Mouse (Mus musculus): ENCODE measurements at regions not wholly inside any gene's neighbourhood (a gene's known extent, or its start where the extent isn't known, plus 50 kb on each side); places are given as distances from the start of the nearest gene placed in this dataset.

- Histone ChIP-seq H3K27me3 (no peaks in the 10 kb centered on the region), H3K4me3 (replicated peaks) (no peak overlapping the region), H3K27ac (replicated peaks) (no peak overlapping the region), H3K9ac (no peak overlapping the region), H3K36me3 (no peaks in the 10 kb centered on the region), H3K4me2 (replicated peaks) (no peak overlapping the region), H3K4me1 (peaks cover 10% of the 10 kb centered on the region), H3K9me3 (replicated peaks) (no peaks in the 10 kb centered on the region)
- 56% methylated on average over 1 of the region's 1 CpGs for WGBS
- ATAC-seq (ENCODE audit: insufficient number of reproducible peaks, low FRiP score, low TSS enrichment, low read depth), result no peak
Observed at GRCm38 (mm10) chr9:41606136-41606535, 444.6 kb upstream of the Ubash3b start.

DNA sequence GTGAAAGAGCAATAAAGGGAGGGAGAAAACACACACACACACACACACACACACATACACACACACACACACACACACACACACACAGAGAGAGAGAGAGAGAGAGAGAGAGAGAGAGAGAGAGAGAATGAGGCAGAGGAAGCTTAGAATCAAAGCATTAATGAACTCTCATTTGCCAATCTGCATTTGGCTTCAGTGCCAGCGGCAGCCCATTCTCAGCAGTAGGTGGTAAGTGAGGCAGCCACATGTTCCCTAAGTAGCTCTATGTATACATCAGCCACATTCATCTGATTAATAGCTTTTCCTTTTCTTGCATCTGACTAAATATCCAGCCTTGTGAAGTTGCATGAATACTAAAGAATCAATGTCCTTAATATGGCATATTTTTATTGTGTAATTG, 443.4 kb upstream of the Ubash3b start:
- H3K4me3 ChIP-seq (replicated peaks), result no peak overlapping the region
- H3K27me3 ChIP-seq, result no peaks in the 10 kb centered on the region
- no peak overlapping the region for H3K27ac ChIP-seq (replicated peaks)
- no peaks in the 10 kb centered on the region for H3K36me3 ChIP-seq
- no peak overlapping the region for H3K9ac ChIP-seq
- no peaks in the 10 kb centered on the region for H3K9me3 ChIP-seq (replicated peaks)
- WGBS, result 61% methylated on average over 1 of the region's 1 CpGs
- no peak overlapping the region for H3K4me2 ChIP-seq (replicated peaks)
- peaks cover 8% of the 10 kb centered on the region; the same call in 1 of the 2 replicates for H3K4me1 ChIP-seq
- no peak for ATAC-seq (ENCODE audit: insufficient number of reproducible peaks, low FRiP score, low TSS enrichment, low read depth)

DNA sequence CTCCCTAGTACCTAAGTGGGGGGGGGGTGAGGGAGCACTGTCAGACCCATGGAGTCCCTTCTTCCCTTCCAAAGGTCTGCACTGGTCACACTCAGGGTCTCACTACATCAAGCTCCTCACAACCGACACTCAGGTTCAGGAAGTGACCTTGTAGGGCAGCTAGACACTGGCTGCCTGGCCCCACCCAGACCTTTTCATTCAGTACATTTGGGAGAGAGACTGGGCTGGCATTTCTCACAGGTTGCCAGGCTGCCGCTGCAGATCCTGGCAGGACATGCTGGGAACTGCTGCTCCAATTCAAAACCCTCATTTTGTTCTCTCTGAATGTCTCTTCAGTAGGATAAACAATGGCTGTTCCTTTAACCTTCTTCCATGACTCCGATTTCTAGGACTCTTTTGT, 439.3 kb upstream of the Ubash3b start:
- Histone ChIP-seq H3K9ac (no peak overlapping the region), H3K4me3 (replicated peaks) (no peak overlapping the region), H3K27ac (replicated peaks) (0 out of 2 replicates have a peak overlapping the region, but pooled peaks have one; percentile 2), H3K9me3 (replicated peaks) (no peaks in the 10 kb centered on the region), H3K4me2 (replicated peaks) (no peak overlapping the region), H3K27me3 (no peaks in the 10 kb centered on the region), H3K4me1 (peaks cover 30% of the 10 kb centered on the region; the same call in 1 of the 2 replicates), H3K36me3 (no peaks in the 10 kb centered on the region)
- ATAC-seq (ENCODE audit: insufficient number of reproducible peaks, low FRiP score, low TSS enrichment, low read depth), result no peak
- WGBS, result 41% methylated on average over 3 of the region's 3 CpGs

GRCm38 (mm10) chr9:41599874-41600273, 438.4 kb upstream of the Ubash3b start:
- Histone ChIP-seq H3K4me1 (peaks cover 39% of the 10 kb centered on the region; the same call in 1 of the 2 replicates), H3K9ac (no peak overlapping the region), H3K36me3 (no peaks in the 10 kb centered on the region), H3K4me3 (replicated peaks) (no peak overlapping the region), H3K9me3 (replicated peaks) (no peaks in the 10 kb centered on the region), H3K27me3 (no peaks in the 10 kb centered on the region), H3K4me2 (replicated peaks) (no peak overlapping the region), H3K27ac (replicated peaks) (peak overlapping the region; percentile 34; the same call in 1 of the 2 replicates)
- no peak for ATAC-seq (ENCODE audit: insufficient number of reproducible peaks, low FRiP score, low TSS enrichment, low read depth)
- WGBS, result 25% methylated on average over 1 of the region's 1 CpGs

DNA sequence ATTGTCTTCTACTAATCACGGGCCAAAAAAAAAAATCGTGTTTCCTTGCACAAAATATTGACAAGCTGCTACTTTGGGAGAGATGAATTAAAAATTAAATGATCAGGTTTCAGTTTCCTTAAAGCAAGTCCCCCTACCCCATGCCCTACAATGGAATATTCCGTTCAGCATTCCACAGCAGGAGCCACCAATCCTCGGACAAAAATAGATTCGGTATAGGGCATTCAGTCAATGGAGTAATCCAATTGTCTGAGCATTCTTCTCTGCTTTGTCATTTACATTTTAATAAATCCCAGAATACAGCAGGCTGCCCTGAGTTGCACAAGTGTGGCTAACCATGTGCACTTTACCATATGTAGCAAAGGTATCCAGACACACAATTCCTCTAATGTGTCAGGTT, 434.3 kb upstream of the Ubash3b start:
- ATAC-seq (ENCODE audit: insufficient number of reproducible peaks, low FRiP score, low TSS enrichment, low read depth), result peak; percentile 59; the same call in 1 of the 2 replicates
- Histone ChIP-seq H3K9me3 (replicated peaks) (no peaks in the 10 kb centered on the region), H3K4me2 (replicated peaks) (peak overlapping the region; percentile 25; the same call in 1 of the 2 replicates), H3K4me1 (peaks cover 52% of the 10 kb centered on the region; the same call in 1 of the 2 replicates), H3K27ac (replicated peaks) (peak overlapping the region; percentile 74), H3K36me3 (peaks cover 18% of the 10 kb centered on the region), H3K9ac (no peak overlapping the region), H3K27me3 (no peaks in the 10 kb centered on the region), H3K4me3 (replicated peaks) (no peak overlapping the region)
- 19% methylated on average over 5 of the region's 5 CpGs for WGBS

DNA sequence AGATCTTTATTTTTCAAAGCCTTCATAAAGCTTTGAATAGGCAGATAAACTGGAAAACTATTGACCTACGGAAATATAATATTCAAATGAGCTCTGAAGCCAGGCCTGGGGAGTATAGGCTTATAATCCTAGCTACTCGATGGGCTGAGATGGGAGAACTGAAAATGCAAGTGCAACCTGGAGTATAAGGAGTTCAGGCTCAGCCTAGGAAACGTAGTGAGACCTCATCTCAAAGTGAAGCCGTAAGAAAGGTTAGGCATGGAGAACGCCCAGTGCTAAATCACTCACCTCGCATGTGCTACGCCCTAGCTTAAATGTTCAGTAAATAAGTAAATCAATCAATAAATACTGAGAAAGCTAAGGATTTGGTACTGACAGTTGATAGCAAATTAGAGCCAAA, 432.5 kb upstream of the Ubash3b start:
- no peak for ATAC-seq (ENCODE audit: insufficient number of reproducible peaks, low FRiP score, low TSS enrichment, low read depth)
- 0 out of 2 replicates have a peak overlapping the region, but pooled peaks have one; percentile 49 for H3K27ac ChIP-seq (replicated peaks)
- H3K9me3 ChIP-seq (replicated peaks), result no peaks in the 10 kb centered on the region
- no peak overlapping the region for H3K4me3 ChIP-seq (replicated peaks)
- peaks cover 30% of the 10 kb centered on the region for H3K36me3 ChIP-seq
- no peaks in the 10 kb centered on the region for H3K27me3 ChIP-seq
- H3K9ac ChIP-seq, result no peak overlapping the region
- peaks cover 56% of the 10 kb centered on the region for H3K4me1 ChIP-seq
- 75% methylated on average over 7 of the region's 7 CpGs for WGBS
- no peak overlapping the region for H3K4me2 ChIP-seq (replicated peaks)

DNA sequence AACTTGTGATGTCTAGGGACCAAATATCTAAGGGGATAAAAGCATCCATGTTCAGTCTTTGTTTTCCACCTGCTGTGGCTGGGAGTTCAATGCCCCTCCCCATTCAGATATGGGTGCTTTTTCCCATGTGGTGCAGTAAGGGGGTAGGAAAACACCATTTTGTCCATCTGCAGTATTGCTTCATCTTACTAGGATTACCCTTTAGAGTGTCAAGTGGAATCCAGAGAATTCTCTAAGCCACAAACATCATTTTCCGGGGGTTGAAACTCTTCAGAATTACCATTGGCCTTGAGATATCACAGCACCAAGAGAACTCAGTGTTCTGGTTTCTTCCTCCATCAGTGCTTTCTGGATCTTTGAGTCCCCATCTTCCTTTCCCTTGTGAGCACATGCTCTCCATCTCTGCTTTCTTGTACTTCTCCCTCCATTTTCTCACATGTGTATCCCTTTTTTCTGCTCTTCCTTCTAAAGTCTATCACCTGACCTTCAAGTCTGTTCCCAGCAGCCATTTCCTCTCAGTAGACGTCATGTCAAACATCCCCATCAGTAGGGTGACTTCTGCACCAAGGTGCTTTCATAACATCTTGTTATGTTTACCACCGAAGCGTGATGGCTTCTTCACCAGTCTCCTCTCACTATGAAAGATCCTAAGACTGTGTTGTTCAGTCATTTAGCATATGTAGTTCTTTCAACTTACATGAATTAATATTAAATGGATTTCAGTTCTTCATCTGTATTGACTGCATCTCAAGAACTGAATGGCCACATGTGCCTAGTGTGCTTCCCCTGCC, 431.6 kb upstream of the Ubash3b start:
- whole genome bisulfite sequencing, result 77% methylated on average over 4 of the region's 4 CpGs
- peaks cover 64% of the 10 kb centered on the region for H3K4me1 ChIP-seq
- peaks cover 34% of the 10 kb centered on the region for H3K36me3 ChIP-seq
- ATAC-seq (ENCODE audit: insufficient number of reproducible peaks, low FRiP score, low TSS enrichment, low read depth), result no peak
- H3K4me3 ChIP-seq (replicated peaks), result no peak overlapping the region
- no peaks in the 10 kb centered on the region for H3K9me3 ChIP-seq (replicated peaks)
- no peak overlapping the region for H3K9ac ChIP-seq
- peak overlapping the region; percentile 24; the same call in 1 of the 2 replicates for H3K27ac ChIP-seq (replicated peaks)
- no peak overlapping the region for H3K4me2 ChIP-seq (replicated peaks)
- H3K27me3 ChIP-seq, result no peaks in the 10 kb centered on the region

DNA sequence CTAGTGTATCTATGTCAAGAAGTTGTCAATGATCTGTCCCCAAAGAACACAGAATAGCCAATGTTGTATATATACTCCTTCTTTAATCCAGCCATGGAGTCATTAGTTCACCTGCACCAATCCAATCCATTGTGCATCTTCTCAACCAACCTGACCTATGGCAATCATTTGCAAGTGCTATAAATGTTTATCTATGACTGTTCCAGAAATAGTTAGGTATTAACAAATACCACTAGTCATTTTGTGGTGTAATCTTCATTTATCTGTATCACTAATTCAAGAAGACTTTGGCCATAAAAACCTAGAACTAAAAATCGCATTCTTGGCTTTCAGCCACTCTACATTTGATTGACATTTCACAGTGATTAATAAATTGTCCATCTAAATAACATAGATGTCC, 430.6 kb upstream of the Ubash3b start:
- Histone ChIP-seq H3K9me3 (replicated peaks) (no peaks in the 10 kb centered on the region), H3K4me1 (peaks cover 69% of the 10 kb centered on the region), H3K27ac (replicated peaks) (no peak overlapping the region), H3K27me3 (no peaks in the 10 kb centered on the region), H3K9ac (no peak overlapping the region), H3K4me2 (replicated peaks) (no peak overlapping the region), H3K4me3 (replicated peaks) (no peak overlapping the region), H3K36me3 (peaks cover 34% of the 10 kb centered on the region)
- no peak for ATAC-seq (ENCODE audit: insufficient number of reproducible peaks, low FRiP score, low TSS enrichment, low read depth)
- WGBS, result 88% methylated on average over 1 of the region's 1 CpGs

GRCm38 (mm10) chr9:41590164-41590563, 428.7 kb upstream of the Ubash3b start:
- ATAC-seq (ENCODE audit: insufficient number of reproducible peaks, low FRiP score, low TSS enrichment, low read depth), result no peak
- Histone ChIP-seq H3K9ac (no peak overlapping the region), H3K9me3 (replicated peaks) (no peaks in the 10 kb centered on the region), H3K4me2 (replicated peaks) (no peak overlapping the region), H3K27me3 (no peaks in the 10 kb centered on the region), H3K4me1 (peaks cover 66% of the 10 kb centered on the region), H3K27ac (replicated peaks) (peak overlapping the region; percentile 75; the same call in 1 of the 2 replicates), H3K36me3 (peaks cover 40% of the 10 kb centered on the region), H3K4me3 (replicated peaks) (no peak overlapping the region)
- 59% methylated on average over 4 of the region's 4 CpGs for WGBS

DNA sequence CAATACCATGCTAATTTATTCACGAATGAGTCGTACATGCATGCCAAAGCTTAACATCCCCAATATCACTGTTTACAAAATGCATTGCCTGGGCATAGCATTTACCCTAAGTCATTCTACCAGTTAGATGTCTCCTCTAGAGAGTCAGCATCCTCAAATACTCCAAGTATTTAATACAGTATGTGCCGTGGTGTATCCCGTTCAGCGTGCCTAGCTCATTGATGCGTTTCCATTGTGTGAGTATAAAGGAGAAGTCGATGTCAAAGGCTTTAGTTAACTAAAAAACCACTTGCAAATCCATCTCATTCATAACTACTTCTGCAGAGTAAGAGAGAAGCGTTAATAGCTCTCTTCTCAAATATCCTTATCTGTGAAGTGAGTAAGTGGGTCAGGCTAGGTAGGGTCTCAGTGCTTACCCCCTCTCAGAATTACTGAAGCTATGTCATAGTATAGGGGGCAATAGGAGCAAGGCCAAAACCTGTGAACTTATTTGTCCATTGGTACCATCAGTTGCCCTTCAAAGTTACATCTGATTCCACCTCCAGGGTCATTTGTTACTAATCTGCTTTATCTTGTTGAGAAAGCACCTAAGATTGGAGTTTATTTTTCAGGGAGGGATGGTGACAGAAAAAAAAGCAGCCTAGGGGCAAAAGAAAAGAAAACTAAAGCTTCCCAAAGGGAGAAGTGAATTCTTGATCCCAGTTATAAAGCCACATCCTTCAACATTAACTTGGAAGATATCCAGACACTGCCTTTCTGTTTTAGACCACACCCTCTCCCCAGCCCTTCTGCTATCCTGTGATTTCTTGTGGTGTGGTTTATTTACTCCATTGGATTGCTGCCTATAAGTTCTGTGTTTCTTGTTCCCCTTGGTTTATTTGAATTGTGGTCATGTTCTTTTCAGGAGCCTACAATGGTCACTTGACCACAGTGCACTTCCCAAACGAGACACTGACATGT, 427.2 kb upstream of the Ubash3b start:
- 53% methylated on average over 9 of the region's 9 CpGs for WGBS
- Histone ChIP-seq H3K4me2 (replicated peaks) (peak overlapping the region; percentile 23), H3K27me3 (no peaks in the 10 kb centered on the region), H3K9me3 (replicated peaks) (no peaks in the 10 kb centered on the region), H3K4me3 (replicated peaks) (no peak overlapping the region), H3K27ac (replicated peaks) (peak overlapping the region; percentile 75), H3K9ac (no peak overlapping the region), H3K4me1 (peaks cover 57% of the 10 kb centered on the region), H3K36me3 (peaks cover 40% of the 10 kb centered on the region)
- no peak for ATAC-seq (ENCODE audit: insufficient number of reproducible peaks, low FRiP score, low TSS enrichment, low read depth)

DNA sequence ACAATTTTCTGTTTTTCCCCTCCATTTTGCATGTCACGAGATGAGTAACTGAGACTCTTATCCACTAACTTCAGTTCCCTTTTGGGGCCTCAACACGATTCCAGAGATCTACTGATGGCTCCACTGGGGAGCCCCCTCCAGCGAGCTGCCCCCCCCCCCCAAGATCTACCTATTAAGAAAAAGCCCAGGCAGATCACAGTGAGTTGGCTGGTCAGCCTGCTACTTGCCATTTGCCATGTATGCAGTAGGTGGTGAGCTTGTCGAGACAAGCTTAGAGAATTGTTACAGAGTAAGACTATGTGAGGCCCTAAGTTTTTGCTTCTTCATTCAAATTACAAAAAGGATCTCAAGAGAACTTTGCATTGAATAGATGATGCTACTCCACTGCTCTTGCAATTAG, 426.3 kb upstream of the Ubash3b start:
- H3K27ac ChIP-seq (replicated peaks), result peak overlapping the region; percentile 88
- peaks cover 49% of the 10 kb centered on the region for H3K4me1 ChIP-seq
- H3K4me3 ChIP-seq (replicated peaks), result no peak overlapping the region
- peaks cover 33% of the 10 kb centered on the region for H3K36me3 ChIP-seq
- H3K9ac ChIP-seq, result no peak overlapping the region
- no peak for ATAC-seq (ENCODE audit: insufficient number of reproducible peaks, low FRiP score, low TSS enrichment, low read depth)
- no peaks in the 10 kb centered on the region for H3K9me3 ChIP-seq (replicated peaks)
- 24% methylated on average over 4 of the region's 4 CpGs for WGBS
- no peaks in the 10 kb centered on the region for H3K27me3 ChIP-seq
- peak overlapping the region; percentile 45 for H3K4me2 ChIP-seq (replicated peaks)
